Mouse (Mus musculus) ES-E14 (cell line): ENCODE measurements at regions not wholly inside any gene's neighbourhood (a gene's known extent, or its start where the extent isn't known, plus 50 kb on each side); places are given as distances from the start of the nearest gene placed in this dataset.

Experiments
- CHD2 ChIP-seq: IDR thresholded peaks from 2 replicates; pipeline ENCODE4 v1.6.1; 2014; ENCODE audit warnings: mild to moderate bottlenecking, low read depth, low read length, inconsistent platforms
- HCFC1 ChIP-seq: IDR thresholded peaks from 2 replicates; pipeline ENCODE4 v1.6.1; 2012; ENCODE audit warnings: low read length, inconsistent platforms, borderline replicate concordance; ENCODE audit not compliant: insufficient read depth
- MAFK ChIP-seq: IDR thresholded peaks from 2 replicates; pipeline ENCODE4 v1.6.1; 2014; ENCODE audit warnings: mild to moderate bottlenecking, low read depth, low read length, inconsistent platforms; ENCODE audit not compliant: insufficient read depth

- TF ChIP-seq MAFK (no peak), HCFC1 (no peak), CHD2 (no peak)
Measured at GRCm38 (mm10) chr11:38335411-38335810, 1099.6 kb upstream of the Tenm2 start.
